Mouse (Mus musculus): ENCODE measurements around the gene Rrp12. TPM values are rescaled to one million over a fixed set of nuclear protein-coding genes. Genes with fewer than 3 reads are reported as not detected.
A peak's percentile ranks its signal among the peaks of the same experiment; 100 is the strongest.

Rrp12 gene
- polyA plus RNA-seq, 1 experiment from 2014 or later = 4.3 TPM

- Histone ChIP-seq H3K27me3 (ENCODE audit: insufficient read depth, low read length) (no peaks in the 10 kb centered on the region), H3K4me2 (ENCODE audit: low read depth, low read length) (peak overlapping the region; percentile 96), H3K9ac (replicated peaks) (peak overlapping the region; percentile 87), H3K4me1 (ENCODE audit: insufficient read depth) (peaks cover 41% of the 10 kb centered on the region), H3K27ac (ENCODE audit: low read depth) (peak overlapping the region; percentile 42), H3K9me3 (ENCODE audit: low read length) (no peaks in the 10 kb centered on the region), H3K4me3 (ENCODE audit: low read depth, low read length) (peak overlapping the region; percentile 94), H3K36me3 (replicated peaks; ENCODE audit: insufficient read depth, low read length) (peaks cover 35% of the 10 kb centered on the region)
- DNase-seq (no peak), ATAC-seq (no peak)
- 33% methylated on average over 6 of the region's 6 CpGs for WGBS (ENCODE audit: insufficient replicate concordance)
- TF ChIP-seq CTCF (IDR thresholded peaks at IDR 0.05; ENCODE audit: low read depth) (no peak), EP300 (IDR thresholded peaks at IDR 0.05; ENCODE audit: low read depth) (no peak)
Observed at GRCm38 (mm10) chr19:41913774-41914591, 18.0 kb upstream of the Rrp12 start.

- no peaks in the 10 kb centered on the region for H3K27me3 ChIP-seq (ENCODE audit: insufficient read depth, low read length)
- H3K36me3 ChIP-seq (replicated peaks; ENCODE audit: insufficient read depth, low read length) = peaks cover 29% of the 10 kb centered on the region
- peak overlapping the region; percentile 92 for H3K27ac ChIP-seq (ENCODE audit: low read depth)
- peaks cover 52% of the 10 kb centered on the region for H3K4me1 ChIP-seq (ENCODE audit: insufficient read depth)
- H3K4me3 ChIP-seq (ENCODE audit: low read depth, low read length) = peak overlapping the region; percentile 94
- 1% methylated on average over 53 of the region's 53 CpGs for WGBS (ENCODE audit: insufficient replicate concordance)
- H3K4me2 ChIP-seq (ENCODE audit: low read depth, low read length) = peak overlapping the region; percentile 96
- peak; percentile 18 for ATAC-seq
- H3K9ac ChIP-seq (replicated peaks) = peak overlapping the region; percentile 87
- TF ChIP-seq CTCF (IDR thresholded peaks at IDR 0.05; ENCODE audit: low read depth) (no peak), EP300 (IDR thresholded peaks at IDR 0.05; ENCODE audit: low read depth) (no peak)
- H3K9me3 ChIP-seq (ENCODE audit: low read length) = no peaks in the 10 kb centered on the region
- DNase-seq = peak; percentile 66
Observed at GRCm38 (mm10) chr19:41912121-41913080, 16.4 kb upstream of the Rrp12 start.

- DNase-seq = peak; percentile 99
Observed at GRCm38 (mm10) chr19:41911178-41912073, 15.5 kb upstream of the Rrp12 start, which contains the start of gene Pgam1. TSS of gene Pgam1 (plus strand) at chr19:41911923.

GRCm38 (mm10) chr19:41910396-41910795, 14.4 kb upstream of the Rrp12 start:
- TF ChIP-seq EP300 (IDR thresholded peaks at IDR 0.05; ENCODE audit: low read depth) (no peak), CTCF (IDR thresholded peaks at IDR 0.05; ENCODE audit: low read depth) (no peak)
- no peak overlapping the region for H3K4me2 ChIP-seq (ENCODE audit: low read depth, low read length)
- DNase-seq (no peak), ATAC-seq (no peak)
- H3K4me3 ChIP-seq (ENCODE audit: low read depth, low read length) = no peak overlapping the region
- no peaks in the 10 kb centered on the region for H3K9me3 ChIP-seq (ENCODE audit: low read length)
- H3K4me1 ChIP-seq (ENCODE audit: insufficient read depth) = peaks cover 71% of the 10 kb centered on the region
- H3K27me3 ChIP-seq (ENCODE audit: insufficient read depth, low read length) = no peaks in the 10 kb centered on the region
- H3K36me3 ChIP-seq (replicated peaks; ENCODE audit: insufficient read depth, low read length) = peaks cover 11% of the 10 kb centered on the region
- 78% methylated on average over 2 of the region's 2 CpGs for WGBS (ENCODE audit: insufficient replicate concordance)
- no peak overlapping the region for H3K27ac ChIP-seq (ENCODE audit: low read depth)
- no peak overlapping the region for H3K9ac ChIP-seq (replicated peaks)

More at GRCm38 (mm10) chr19:41911178-41912073, 15.5 kb upstream of the Rrp12 start, which contains the start of gene Pgam1:
- Histone ChIP-seq H3K27me3 (ENCODE audit: insufficient read depth, low read length) (no peaks in the 10 kb centered on the region), H3K27ac (ENCODE audit: low read depth) (peak within 1 kb of the TSS; percentile 92), H3K36me3 (replicated peaks; ENCODE audit: insufficient read depth, low read length) (peaks cover 19% of the 10 kb centered on the region), H3K4me1 (ENCODE audit: insufficient read depth) (peaks cover 62% of the 10 kb centered on the region), H3K9me3 (ENCODE audit: low read length) (no peaks in the 10 kb centered on the region), H3K4me2 (ENCODE audit: low read depth, low read length) (peak within 1 kb of the TSS; percentile 96), H3K9ac (replicated peaks) (peak within 1 kb of the TSS; percentile 87), H3K4me3 (ENCODE audit: low read depth, low read length) (peak within 1 kb of the TSS; percentile 94)
- WGBS (ENCODE audit: insufficient replicate concordance) = 3% methylated on average over 54 of the region's 54 CpGs
- TF ChIP-seq CTCF (IDR thresholded peaks at IDR 0.05; ENCODE audit: low read depth) (0 out of 2 replicates have a peak, but pooled peaks have one; percentile 8), EP300 (IDR thresholded peaks at IDR 0.05; ENCODE audit: low read depth) (no peak; the same call in 1 of the 2 replicates)
- peak; percentile 94 for ATAC-seq

GRCm38 (mm10) chr19:41908736-41909135, 12.8 kb upstream of the Rrp12 start:
- ATAC-seq = no peak
- Histone ChIP-seq H3K27ac (ENCODE audit: low read depth) (no peak overlapping the region), H3K4me3 (ENCODE audit: low read depth, low read length) (no peak overlapping the region), H3K4me1 (ENCODE audit: insufficient read depth) (peaks cover 60% of the 10 kb centered on the region), H3K9me3 (ENCODE audit: low read length) (no peaks in the 10 kb centered on the region), H3K36me3 (replicated peaks; ENCODE audit: insufficient read depth, low read length) (0 out of 2 replicates have a peak, but pooled peaks cover 3% of the 10 kb centered on the region), H3K27me3 (ENCODE audit: insufficient read depth, low read length) (no peaks in the 10 kb centered on the region), H3K9ac (replicated peaks) (no peak overlapping the region), H3K4me2 (ENCODE audit: low read depth, low read length) (no peak overlapping the region)
- TF ChIP-seq EP300 (IDR thresholded peaks at IDR 0.05; ENCODE audit: low read depth) = no peak
- no peak for TF ChIP-seq CTCF (IDR thresholded peaks at IDR 0.05; ENCODE audit: low read depth)
- 82% methylated on average over 3 of the region's 3 CpGs for WGBS (ENCODE audit: insufficient replicate concordance)
- no peak for DNase-seq

All from liver, postnatal 0 days (tissue).